Mouse (Mus musculus): Measurements from ENCODE around the gene Taldo1. TPM values are rescaled to one million over a fixed set of nuclear protein-coding genes. Genes with fewer than 3 reads are reported as not detected.

Taldo1 gene
- polyA plus RNA-seq, 1 experiment from 2014 or later, result 468 TPM

- H3K4me1 ChIP-seq (replicated peaks; ENCODE audit: control insufficient read depth, insufficient read depth), result 0 out of 2 replicates have a peak, but pooled peaks cover 3% of the 10 kb centered on the region
- ATAC-seq (ENCODE audit: low FRiP score, low TSS enrichment) (no peak), DNase-seq (ENCODE audit: low spot score) (no peak)
- no peak overlapping the region for H3K4me3 ChIP-seq (ENCODE audit: low read depth, low read length)
- WGBS, result 55% methylated on average over 9 of the region's 9 CpGs
- H3K27ac ChIP-seq (replicated peaks), result no peak overlapping the region
- peaks cover under 1% of the 10 kb centered on the region; the same call in 1 of the 2 replicates for H3K36me3 ChIP-seq (ENCODE audit: control insufficient read depth, insufficient read depth, low read length)
- no peaks in the 10 kb centered on the region for H3K9me3 ChIP-seq (ENCODE audit: control insufficient read depth, low read length)
- TF ChIP-seq CTCF (IDR thresholded peaks at IDR 0.05; ENCODE audit: low read depth), result no peak
- no peak for TF ChIP-seq EP300 (optimal IDR thresholded peaks at IDR 0.05)
- no peak overlapping the region for H3K9ac ChIP-seq (ENCODE audit: low read length)
- no peaks in the 10 kb centered on the region for H3K27me3 ChIP-seq (ENCODE audit: control insufficient read depth, insufficient read depth, low read length)
- no peak overlapping the region for H3K4me2 ChIP-seq (replicated peaks; ENCODE audit: low read depth)
Observed at GRCm38 (mm10) chr7:141390326-141391259, 1.4 kb upstream of the Taldo1 start.

- H3K36me3 ChIP-seq (ENCODE audit: control insufficient read depth, insufficient read depth, low read length), result peaks cover 2% of the 10 kb centered on the region; the same call in 1 of the 2 replicates
- H3K4me2 ChIP-seq (replicated peaks; ENCODE audit: low read depth), result peak overlapping the region; percentile 88
- DNase-seq (ENCODE audit: low spot score) (no peak), ATAC-seq (ENCODE audit: low FRiP score, low TSS enrichment) (peak; percentile 45)
- H3K4me1 ChIP-seq (replicated peaks; ENCODE audit: control insufficient read depth, insufficient read depth), result 0 out of 2 replicates have a peak, but pooled peaks cover 3% of the 10 kb centered on the region
- no peaks in the 10 kb centered on the region for H3K27me3 ChIP-seq (ENCODE audit: control insufficient read depth, insufficient read depth, low read length)
- H3K9me3 ChIP-seq (ENCODE audit: control insufficient read depth, low read length), result no peaks in the 10 kb centered on the region
- H3K4me3 ChIP-seq (ENCODE audit: low read depth, low read length), result peak overlapping the region; percentile 68
- 18% methylated on average over 9 of the region's 9 CpGs for WGBS
- H3K27ac ChIP-seq (replicated peaks), result peak overlapping the region; percentile 87
- no peak for TF ChIP-seq CTCF (IDR thresholded peaks at IDR 0.05; ENCODE audit: low read depth)
- no peak for TF ChIP-seq EP300 (optimal IDR thresholded peaks at IDR 0.05)
- H3K9ac ChIP-seq (ENCODE audit: low read length), result peak overlapping the region; percentile 67
Observed at GRCm38 (mm10) chr7:141392552-141393222, 688 bp downstream of the Taldo1 start.

- 82% methylated on average over 7 of the region's 7 CpGs for WGBS
- TF ChIP-seq EP300 (optimal IDR thresholded peaks at IDR 0.05) (no peak), CTCF (IDR thresholded peaks at IDR 0.05; ENCODE audit: low read depth) (no peak)
- Histone ChIP-seq H3K4me3 (ENCODE audit: low read depth, low read length) (no peak overlapping the region), H3K9ac (ENCODE audit: low read length) (no peak overlapping the region), H3K27ac (replicated peaks) (no peak overlapping the region), H3K4me2 (replicated peaks; ENCODE audit: low read depth) (no peak overlapping the region), H3K36me3 (ENCODE audit: control insufficient read depth, insufficient read depth, low read length) (peaks cover 7% of the 10 kb centered on the region; the same call in 1 of the 2 replicates), H3K27me3 (ENCODE audit: control insufficient read depth, insufficient read depth, low read length) (no peaks in the 10 kb centered on the region), H3K9me3 (ENCODE audit: control insufficient read depth, low read length) (no peaks in the 10 kb centered on the region), H3K4me1 (replicated peaks; ENCODE audit: control insufficient read depth, insufficient read depth) (0 out of 2 replicates have a peak, but pooled peaks cover 3% of the 10 kb centered on the region)
- DNase-seq (ENCODE audit: low spot score) (no peak), ATAC-seq (ENCODE audit: low FRiP score, low TSS enrichment) (no peak)
Observed at GRCm38 (mm10) chr7:141394158-141394557, 2.2 kb downstream of the Taldo1 start.

GRCm38 (mm10) chr7:141394771-141395170 is 2.8 kb downstream of the Taldo1 start:
- DNase-seq (ENCODE audit: low spot score), result peak; percentile 87
- TF ChIP-seq EP300 (optimal IDR thresholded peaks at IDR 0.05) (no peak), CTCF (IDR thresholded peaks at IDR 0.05; ENCODE audit: low read depth) (peak; percentile 90)
- Histone ChIP-seq H3K36me3 (ENCODE audit: control insufficient read depth, insufficient read depth, low read length) (peaks cover 10% of the 10 kb centered on the region; the same call in 1 of the 2 replicates), H3K4me3 (ENCODE audit: low read depth, low read length) (no peak overlapping the region), H3K9ac (ENCODE audit: low read length) (no peak overlapping the region), H3K9me3 (ENCODE audit: control insufficient read depth, low read length) (no peaks in the 10 kb centered on the region), H3K4me2 (replicated peaks; ENCODE audit: low read depth) (no peak overlapping the region), H3K4me1 (replicated peaks; ENCODE audit: control insufficient read depth, insufficient read depth) (0 out of 2 replicates have a peak, but pooled peaks cover 3% of the 10 kb centered on the region), H3K27me3 (ENCODE audit: control insufficient read depth, insufficient read depth, low read length) (no peaks in the 10 kb centered on the region), H3K27ac (replicated peaks) (no peak overlapping the region)
- 29% methylated on average over 6 of the region's 6 CpGs for WGBS
- no peak for ATAC-seq (ENCODE audit: low FRiP score, low TSS enrichment)

- no peak overlapping the region for H3K27ac ChIP-seq (replicated peaks)
- 0 out of 2 replicates have a peak, but pooled peaks cover 3% of the 10 kb centered on the region for H3K4me1 ChIP-seq (replicated peaks; ENCODE audit: control insufficient read depth, insufficient read depth)
- WGBS, result 75% methylated on average over 1 of the region's 1 CpGs
- H3K27me3 ChIP-seq (ENCODE audit: control insufficient read depth, insufficient read depth, low read length), result no peaks in the 10 kb centered on the region
- TF ChIP-seq CTCF (IDR thresholded peaks at IDR 0.05; ENCODE audit: low read depth) (no peak), EP300 (optimal IDR thresholded peaks at IDR 0.05) (no peak)
- H3K36me3 ChIP-seq (ENCODE audit: control insufficient read depth, insufficient read depth, low read length), result peaks cover 16% of the 10 kb centered on the region; the same call in 1 of the 2 replicates
- H3K9me3 ChIP-seq (ENCODE audit: control insufficient read depth, low read length), result no peaks in the 10 kb centered on the region
- ATAC-seq (ENCODE audit: low FRiP score, low TSS enrichment), result no peak
- no peak overlapping the region for H3K4me3 ChIP-seq (ENCODE audit: low read depth, low read length)
- no peak for DNase-seq (ENCODE audit: low spot score)
- H3K9ac ChIP-seq (ENCODE audit: low read length), result no peak overlapping the region
- H3K4me2 ChIP-seq (replicated peaks; ENCODE audit: low read depth), result no peak overlapping the region
Observed at GRCm38 (mm10) chr7:141395348-141395747, 3.3 kb downstream of the Taldo1 start.

All from stomach, postnatal 0 days (tissue).